Mouse (Mus musculus) brain, embryonic 14.5 days (tissue): Measurements from ENCODE around the gene Fndc10. TPM values are rescaled to one million over a fixed set of nuclear protein-coding genes. Genes with fewer than 3 reads are reported as not detected.
"Not testable (repeated sequence)": the region's sequence is repeated elsewhere in the genome, so short reads cannot be mapped to it uniquely, and the experiment has no call there.

Source experiments
- DNase-seq: peaks from one replicate; pipeline ENCODE4 v3.0.0-alpha.2; 2011; ENCODE audit warnings: low read depth
- CTCF ChIP-seq: fragments of 200-500 bp; IDR thresholded peaks from 2 replicates; pipeline ENCODE4 v1.5.1; 2012; ENCODE audit warnings: inconsistent platforms, mild to moderate bottlenecking, moderate library complexity, borderline replicate concordance; ENCODE audit not compliant: insufficient read depth, insufficient read length; ENCODE audit errors: extremely low read depth
- POLR2A ChIP-seq: fragments of 200-500 bp; IDR thresholded peaks from 2 replicates; pipeline ENCODE4 v1.6.1; 2012; ENCODE audit warnings: mild to moderate bottlenecking, inconsistent platforms, borderline replicate concordance; ENCODE audit not compliant: poor library complexity, insufficient read depth, insufficient read length, severe bottlenecking; ENCODE audit errors: extremely low read depth
- polyA plus RNA-seq: library from polyadenylated mRNA; depleted of rRNA; stranded (reverse); fragments of >200 nt; gene quantifications from 2 replicates; pipeline ENCODE4 v1.2.3, GENCODE M21; 2012; rRNA removed

The Fndc10 gene
- polyA plus RNA-seq, 1 experiment, result 27.0 TPM

GRCm38 (mm10) chr4:155739152-155739551, 45.0 kb downstream of the Fndc10 start:
- DNase-seq, result no peak

GRCm38 (mm10) chr4:155739741-155740636, 45.8 kb downstream of the Fndc10 start:
- peak; percentile 48 for DNase-seq

More at GRCm38 (mm10) chr4:155739152-155739551, 45.0 kb downstream of the Fndc10 start:
- TF ChIP-seq CTCF (no peak), POLR2A (no peak)

GRCm38 (mm10) chr4:155740681-155741080, 46.5 kb downstream of the Fndc10 start:
- not testable (repeated sequence) for DNase-seq

More at GRCm38 (mm10) chr4:155739741-155740636, 45.8 kb downstream of the Fndc10 start:
- TF ChIP-seq CTCF (no peak), POLR2A (no peak)

DNA sequence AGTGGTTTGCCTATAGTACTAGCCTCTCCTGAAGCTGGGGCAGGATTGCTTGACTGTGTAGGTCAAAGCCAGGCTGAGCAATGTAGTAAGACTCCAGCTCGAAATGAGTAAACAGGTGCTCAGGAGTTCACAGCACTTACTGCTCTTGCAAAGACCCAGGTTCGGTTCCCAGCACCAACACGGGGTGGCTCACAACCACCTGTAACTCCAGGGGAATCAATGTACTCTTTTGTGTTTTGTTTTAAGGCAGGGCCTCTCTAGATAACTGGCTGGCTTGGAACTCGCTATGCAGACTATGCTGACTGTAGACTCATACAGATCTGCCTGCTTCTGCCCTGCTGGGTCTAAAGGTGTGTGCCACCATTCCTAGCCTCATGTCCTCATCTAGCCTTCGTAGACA, 48.5 kb downstream of the Fndc10 start:
- DNase-seq, result no peak
- TF ChIP-seq POLR2A (no peak), CTCF (no peak)

DNA sequence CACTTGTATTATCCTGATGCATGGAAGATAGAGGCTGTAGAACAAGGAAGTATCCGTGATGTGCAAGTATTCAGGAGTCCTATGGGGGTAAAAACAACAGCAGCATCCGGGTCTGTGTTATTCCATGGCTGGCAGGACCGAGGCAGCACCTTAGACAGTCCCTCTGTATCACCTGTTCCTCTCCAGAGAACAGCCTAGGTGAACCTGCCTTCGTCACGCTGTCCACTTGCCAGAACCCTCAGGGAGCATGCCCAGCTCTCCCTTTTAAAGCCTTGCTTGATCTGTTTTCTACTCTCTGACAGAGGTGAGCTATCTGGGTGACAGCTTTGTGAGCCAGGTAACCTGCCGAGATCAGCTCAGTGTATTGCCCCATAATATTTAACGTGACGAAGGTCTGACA, 50.3 kb downstream of the Fndc10 start:
- DNase-seq, result no peak
- TF ChIP-seq CTCF, result no peak
- no peak for TF ChIP-seq POLR2A

GRCm38 (mm10) chr4:155745136-155745535, 51.0 kb downstream of the Fndc10 start:
- DNase-seq, result no peak
- TF ChIP-seq CTCF (no peak), POLR2A (no peak)

Other genes with a start within 250 kb of the Fndc10 start
- 0.23 and 0.39 TPM in 2 replicates for gene Tmem52, start 225.2 kb upstream of the Fndc10 start, polyA plus RNA-seq
- gene Gnb1, start 203.0 kb upstream of the Fndc10 start, polyA plus RNA-seq, result 1,050 and 1,071 TPM in 2 replicates
- 86.2 and 100 TPM in 2 replicates for gene Nadk, start 132.0 kb upstream of the Fndc10 start, polyA plus RNA-seq
- gene Slc35e2, start 92.9 kb upstream of the Fndc10 start, polyA plus RNA-seq, result 15.0 and 21.8 TPM in 2 replicates
- 32.8 and 52.2 TPM in 2 replicates for gene Cdk11b, start 69.5 kb upstream of the Fndc10 start, polyA plus RNA-seq
- not detected in 2 replicates for gene Gm10563, start 48.9 kb upstream of the Fndc10 start, polyA plus RNA-seq
- gene Mmp23, start 41.0 kb upstream of the Fndc10 start, polyA plus RNA-seq, result 9.8 and 11.0 TPM in 2 replicates
- 94.1 and 114 TPM in 2 replicates for gene Mib2, start 25.1 kb upstream of the Fndc10 start, polyA plus RNA-seq
- gene Ssu72, start 10.5 kb downstream of the Fndc10 start, polyA plus RNA-seq, result 117 and 133 TPM in 2 replicates
- 31.1 and 31.4 TPM in 2 replicates for gene Tmem240, start 40.5 kb downstream of the Fndc10 start, polyA plus RNA-seq
- gene Atad3a, start 66.8 kb downstream of the Fndc10 start, polyA plus RNA-seq, result 103 and 120 TPM in 2 replicates
- 22.0 and 25.3 TPM in 2 replicates for gene Vwa1, start 80.4 kb downstream of the Fndc10 start, polyA plus RNA-seq
- 1.4 and 1.5 TPM in 2 replicates for gene Tmem88b, start 91.5 kb downstream of the Fndc10 start, polyA plus RNA-seq
- gene Ankrd65, start 96.1 kb downstream of the Fndc10 start, polyA plus RNA-seq, result not detected in 2 replicates
- gene Mrpl20, start 108.5 kb downstream of the Fndc10 start, polyA plus RNA-seq, result 94.1 and 117 TPM in 2 replicates
- gene Ccnl2, start 118.1 kb downstream of the Fndc10 start, polyA plus RNA-seq, result 161 and 223 TPM in 2 replicates
- gene Aurkaip1, start 136.9 kb downstream of the Fndc10 start, polyA plus RNA-seq, result 100 and 128 TPM in 2 replicates
- 39.9 and 42.2 TPM in 2 replicates for gene Mxra8, start 145.3 kb downstream of the Fndc10 start, polyA plus RNA-seq
- gene Dvl1, start 153.1 kb downstream of the Fndc10 start, polyA plus RNA-seq, result 139 and 184 TPM in 2 replicates
- 0.77 and 0.83 TPM in 2 replicates for gene Tas1r3, start 169.0 kb downstream of the Fndc10 start, polyA plus RNA-seq
- 29.0 and 30.0 TPM in 2 replicates for gene Cptp, start 175.1 kb downstream of the Fndc10 start, polyA plus RNA-seq
- gene Ints11, start 175.2 kb downstream of the Fndc10 start, polyA plus RNA-seq, result 69.1 and 96.2 TPM in 2 replicates
- 75.1 and 115 TPM in 2 replicates for gene Pusl1, start 197.4 kb downstream of the Fndc10 start, polyA plus RNA-seq
- 128 and 130 TPM in 2 replicates for gene Acap3, start 197.5 kb downstream of the Fndc10 start, polyA plus RNA-seq
- gene Ube2j2, start 249.5 kb downstream of the Fndc10 start, polyA plus RNA-seq, result 114 and 144 TPM in 2 replicates